Mouse (Mus musculus) hindlimb bud, embryonic 11.5 days (tissue): ENCODE results near the gene Smad6.

Experiments
- DNase-seq: peaks from one replicate; pipeline ENCODE4 v3.0.0-alpha.2; 2012; ENCODE audit warnings: low read depth, low spot score; ENCODE audit errors: extremely low spot score

The Smad6 gene

GRCm38 (mm10) chr9:64022562-64023366 lies 905 bp upstream of the Smad6 start:
- DNase-seq, result peak; percentile 87

- DNase-seq, result no peak
Measured at GRCm38 (mm10) chr9:64021319-64021850, 474 bp downstream of the Smad6 start.

- DNase-seq, result no peak
Measured at GRCm38 (mm10) chr9:64020606-64021318, 1.1 kb downstream of the Smad6 start.

GRCm38 (mm10) chr9:64020171-64020605 lies 1.7 kb downstream of the Smad6 start:
- DNase-seq, result no peak

- DNase-seq, result no peak
Measured at GRCm38 (mm10) chr9:64019036-64019886, 2.6 kb downstream of the Smad6 start.

- peak; percentile 69 for DNase-seq
Measured at GRCm38 (mm10) chr9:64017861-64018793, 3.7 kb downstream of the Smad6 start.

GRCm38 (mm10) chr9:64016648-64017400 lies 5.0 kb downstream of the Smad6 start:
- no peak for DNase-seq

- no peak for DNase-seq
Measured at GRCm38 (mm10) chr9:64016092-64016491, 5.8 kb downstream of the Smad6 start.

GRCm38 (mm10) chr9:64014801-64015200 lies 7.1 kb downstream of the Smad6 start:
- no peak for DNase-seq

GRCm38 (mm10) chr9:64011356-64011755 lies 10.5 kb downstream of the Smad6 start:
- DNase-seq, result no peak

GRCm38 (mm10) chr9:64002981-64003380 lies 18.9 kb downstream of the Smad6 start:
- no peak for DNase-seq

- DNase-seq, result no peak
Measured at GRCm38 (mm10) chr9:64001081-64001480, 20.8 kb downstream of the Smad6 start.

GRCm38 (mm10) chr9:64000085-64000484 lies 21.8 kb downstream of the Smad6 start:
- DNase-seq, result no peak

- no peak for DNase-seq
Measured at GRCm38 (mm10) chr9:63999194-63999593, 22.7 kb downstream of the Smad6 start.

- DNase-seq, result no peak
Measured at GRCm38 (mm10) chr9:63998026-63998425, 23.8 kb downstream of the Smad6 start.

- DNase-seq, result no peak
Measured at GRCm38 (mm10) chr9:63997439-63997838, 24.4 kb downstream of the Smad6 start.

GRCm38 (mm10) chr9:63993256-63993655 lies 28.6 kb downstream of the Smad6 start:
- no peak for DNase-seq

- DNase-seq, result no peak
Measured at GRCm38 (mm10) chr9:63992761-63993160, 29.1 kb downstream of the Smad6 start.

- DNase-seq, result no peak
Measured at GRCm38 (mm10) chr9:63991193-63991592, 30.7 kb downstream of the Smad6 start.
